Mouse (Mus musculus): Measurements from ENCODE around the gene Lrfn4. TPM values are rescaled to one million over a fixed set of nuclear protein-coding genes. Genes with fewer than 3 reads are reported as not detected.

The Lrfn4 gene
- polyA plus RNA-seq, 1 experiment: 20.3 TPM

GRCm38 (mm10) chr19:4572467-4572866 lies 43.0 kb downstream of the Lrfn4 start:
- Histone ChIP-seq H3K27ac (ENCODE audit: insufficient read depth, low read length) (no peak overlapping the region), H3K4me1 (ENCODE audit: control insufficient read depth, insufficient read depth, low read length) (no peaks in the 10 kb centered on the region), H3K4me3 (ENCODE audit: insufficient read depth, low read length) (no peak overlapping the region)
- no peak for TF ChIP-seq POLR2A (IDR thresholded peaks at IDR 0.05; ENCODE audit: low read depth, low read length)
- no peak for TF ChIP-seq CTCF (IDR thresholded peaks at IDR 0.05; ENCODE audit: borderline replicate concordance, insufficient read depth, low read length)

- TF ChIP-seq CTCF (IDR thresholded peaks at IDR 0.05; ENCODE audit: borderline replicate concordance, insufficient read depth, low read length) (no peak), POLR2A (IDR thresholded peaks at IDR 0.05; ENCODE audit: low read depth, low read length) (no peak)
- H3K27ac ChIP-seq (ENCODE audit: insufficient read depth, low read length): no peak overlapping the region
- H3K4me3 ChIP-seq (ENCODE audit: insufficient read depth, low read length): no peak overlapping the region
- H3K4me1 ChIP-seq (ENCODE audit: control insufficient read depth, insufficient read depth, low read length): no peaks in the 10 kb centered on the region
These were observed 43.4 kb downstream of the Lrfn4 start for GRCm38 (mm10) chr19:4572061-4572460.

- TF ChIP-seq CTCF (IDR thresholded peaks at IDR 0.05; ENCODE audit: borderline replicate concordance, insufficient read depth, low read length) (no peak), POLR2A (IDR thresholded peaks at IDR 0.05; ENCODE audit: low read depth, low read length) (no peak)
- no peaks in the 10 kb centered on the region for H3K4me1 ChIP-seq (ENCODE audit: control insufficient read depth, insufficient read depth, low read length)
- H3K4me3 ChIP-seq (ENCODE audit: insufficient read depth, low read length): no peak overlapping the region
- H3K27ac ChIP-seq (ENCODE audit: insufficient read depth, low read length): no peak overlapping the region
These were observed 43.8 kb downstream of the Lrfn4 start for GRCm38 (mm10) chr19:4571658-4572057.

GRCm38 (mm10) chr19:4570815-4571214 lies 44.7 kb downstream of the Lrfn4 start:
- TF ChIP-seq CTCF (IDR thresholded peaks at IDR 0.05; ENCODE audit: borderline replicate concordance, insufficient read depth, low read length) (no peak), POLR2A (IDR thresholded peaks at IDR 0.05; ENCODE audit: low read depth, low read length) (no peak)
- Histone ChIP-seq H3K4me1 (ENCODE audit: control insufficient read depth, insufficient read depth, low read length) (no peaks in the 10 kb centered on the region), H3K27ac (ENCODE audit: insufficient read depth, low read length) (no peak overlapping the region), H3K4me3 (ENCODE audit: insufficient read depth, low read length) (no peak overlapping the region)

GRCm38 (mm10) chr19:4570237-4570613 lies 45.2 kb downstream of the Lrfn4 start:
- no peaks in the 10 kb centered on the region for H3K4me1 ChIP-seq (ENCODE audit: control insufficient read depth, insufficient read depth, low read length)
- no peak overlapping the region for H3K4me3 ChIP-seq (ENCODE audit: insufficient read depth, low read length)
- no peak overlapping the region for H3K27ac ChIP-seq (ENCODE audit: insufficient read depth, low read length)
- TF ChIP-seq CTCF (IDR thresholded peaks at IDR 0.05; ENCODE audit: borderline replicate concordance, insufficient read depth, low read length) (no peak), POLR2A (IDR thresholded peaks at IDR 0.05; ENCODE audit: low read depth, low read length) (no peak)

- no peaks in the 10 kb centered on the region for H3K4me1 ChIP-seq (ENCODE audit: control insufficient read depth, insufficient read depth, low read length)
- TF ChIP-seq CTCF (IDR thresholded peaks at IDR 0.05; ENCODE audit: borderline replicate concordance, insufficient read depth, low read length) (no peak), POLR2A (IDR thresholded peaks at IDR 0.05; ENCODE audit: low read depth, low read length) (no peak)
- H3K27ac ChIP-seq (ENCODE audit: insufficient read depth, low read length): no peak overlapping the region
- no peak overlapping the region for H3K4me3 ChIP-seq (ENCODE audit: insufficient read depth, low read length)
These were observed 45.9 kb downstream of the Lrfn4 start for GRCm38 (mm10) chr19:4569356-4570236.

- TF ChIP-seq CTCF (IDR thresholded peaks at IDR 0.05; ENCODE audit: borderline replicate concordance, insufficient read depth, low read length) (no peak), POLR2A (IDR thresholded peaks at IDR 0.05; ENCODE audit: low read depth, low read length) (no peak)
- no peaks in the 10 kb centered on the region for H3K4me1 ChIP-seq (ENCODE audit: control insufficient read depth, insufficient read depth, low read length)
- no peak overlapping the region for H3K4me3 ChIP-seq (ENCODE audit: insufficient read depth, low read length)
- no peak overlapping the region for H3K27ac ChIP-seq (ENCODE audit: insufficient read depth, low read length)
These were observed 46.6 kb downstream of the Lrfn4 start for GRCm38 (mm10) chr19:4568832-4569231.

- H3K4me1 ChIP-seq (ENCODE audit: control insufficient read depth, insufficient read depth, low read length): no peaks in the 10 kb centered on the region
- no peak overlapping the region for H3K27ac ChIP-seq (ENCODE audit: insufficient read depth, low read length)
- H3K4me3 ChIP-seq (ENCODE audit: insufficient read depth, low read length): no peak overlapping the region
- TF ChIP-seq CTCF (IDR thresholded peaks at IDR 0.05; ENCODE audit: borderline replicate concordance, insufficient read depth, low read length) (no peak), POLR2A (IDR thresholded peaks at IDR 0.05; ENCODE audit: low read depth, low read length) (no peak)
These were observed 47.8 kb downstream of the Lrfn4 start for GRCm38 (mm10) chr19:4567665-4568064.

- TF ChIP-seq CTCF (IDR thresholded peaks at IDR 0.05; ENCODE audit: borderline replicate concordance, insufficient read depth, low read length) (no peak), POLR2A (IDR thresholded peaks at IDR 0.05; ENCODE audit: low read depth, low read length) (no peak)
- Histone ChIP-seq H3K4me3 (ENCODE audit: insufficient read depth, low read length) (no peak overlapping the region), H3K4me1 (ENCODE audit: control insufficient read depth, insufficient read depth, low read length) (no peaks in the 10 kb centered on the region), H3K27ac (ENCODE audit: insufficient read depth, low read length) (no peak overlapping the region)
These were observed 48.6 kb downstream of the Lrfn4 start for GRCm38 (mm10) chr19:4566880-4567279.

GRCm38 (mm10) chr19:4565678-4566077 lies 49.8 kb downstream of the Lrfn4 start:
- no peak overlapping the region for H3K27ac ChIP-seq (ENCODE audit: insufficient read depth, low read length)
- TF ChIP-seq CTCF (IDR thresholded peaks at IDR 0.05; ENCODE audit: borderline replicate concordance, insufficient read depth, low read length) (no peak), POLR2A (IDR thresholded peaks at IDR 0.05; ENCODE audit: low read depth, low read length) (no peak)
- no peaks in the 10 kb centered on the region for H3K4me1 ChIP-seq (ENCODE audit: control insufficient read depth, insufficient read depth, low read length)
- no peak overlapping the region for H3K4me3 ChIP-seq (ENCODE audit: insufficient read depth, low read length)

Other genes with a start within 250 kb of the Lrfn4 start
- 78.1 and 90.4 TPM in 2 replicates for gene Kdm2a, start 217.4 kb downstream of the Lrfn4 start, polyA plus RNA-seq (2011; ENCODE audit: insufficient read length, low read depth, missing spikeins)
- 24.1 and 29.2 TPM in 2 replicates for gene Rhod, start 176.2 kb downstream of the Lrfn4 start, polyA plus RNA-seq (2011; ENCODE audit: insufficient read length, low read depth, missing spikeins)
- gene Syt12, start 138.2 kb downstream of the Lrfn4 start, polyA plus RNA-seq (2011; ENCODE audit: insufficient read length, low read depth, missing spikeins): 1.4 and 1.9 TPM in 2 replicates
- gene 2010003K11Rik, start 117.1 kb downstream of the Lrfn4 start, polyA plus RNA-seq (2011; ENCODE audit: insufficient read length, low read depth, missing spikeins): not detected in 2 replicates
- gene Pcx, start 105.2 kb downstream of the Lrfn4 start, polyA plus RNA-seq (2011; ENCODE audit: insufficient read length, low read depth, missing spikeins): 16.4 and 17.3 TPM in 2 replicates
- 24.9 and 27.5 TPM in 2 replicates for gene Rce1, start 10.0 kb upstream of the Lrfn4 start, polyA plus RNA-seq (2011; ENCODE audit: insufficient read length, low read depth, missing spikeins)
- 0.50 TPM in 1 of 2 replicates, not detected in the other for gene Gm960, start 83.0 kb upstream of the Lrfn4 start, polyA plus RNA-seq (2011; ENCODE audit: insufficient read length, low read depth, missing spikeins)
- not detected in 2 replicates for gene Sptbn2, start 95.5 kb upstream of the Lrfn4 start, polyA plus RNA-seq (2011; ENCODE audit: insufficient read length, low read depth, missing spikeins)
- gene Rbm4b, start 140.8 kb upstream of the Lrfn4 start, polyA plus RNA-seq (2011; ENCODE audit: insufficient read length, low read depth, missing spikeins): 7.0 and 11.9 TPM in 2 replicates
- gene Rbm4, start 178.2 kb upstream of the Lrfn4 start, polyA plus RNA-seq (2011; ENCODE audit: insufficient read length, low read depth, missing spikeins): 39.8 and 48.3 TPM in 2 replicates
- 7.8 and 16.1 TPM in 2 replicates for gene Gm21992, start 195.9 kb upstream of the Lrfn4 start, polyA plus RNA-seq (2011; ENCODE audit: insufficient read length, low read depth, missing spikeins)
- 33.4 and 33.6 TPM in 2 replicates for gene Rbm14, start 196.0 kb upstream of the Lrfn4 start, polyA plus RNA-seq (2011; ENCODE audit: insufficient read length, low read depth, missing spikeins)
- 43.3 and 48.7 TPM in 2 replicates for gene Ccs, start 223.7 kb upstream of the Lrfn4 start, polyA plus RNA-seq (2011; ENCODE audit: insufficient read length, low read depth, missing spikeins)
- gene Ccdc87, start 223.7 kb upstream of the Lrfn4 start, polyA plus RNA-seq (2011; ENCODE audit: insufficient read length, low read depth, missing spikeins): 0.26 TPM in 1 of 2 replicates, not detected in the other
- 20.3 and 23.5 TPM in 2 replicates for gene Ctsf, start 239.5 kb upstream of the Lrfn4 start, polyA plus RNA-seq (2011; ENCODE audit: insufficient read length, low read depth, missing spikeins)

All from embryonic fibroblast, embryonic 13.5 days (primary cell).